Mouse (Mus musculus) natural killer cell, adult 2 months (primary cell): ENCODE results near the gene Cpeb3.
"Not testable (repeated sequence)": the region's sequence is repeated elsewhere in the genome, so short reads cannot be mapped to it uniquely, and the experiment has no call there.

Source experiments
- DNase-seq, 2 experiments: peaks; one replicate each; pipeline ENCODE4 v3.0.0; 2022; ENCODE audit warnings: low spot score in 2 of 2

Gene Cpeb3

GRCm38 (mm10) chr19:37090146-37091061, 118.0 kb downstream of the Cpeb3 start:
- DNase-seq: no peak

GRCm38 (mm10) chr19:37088043-37088748, 120.2 kb downstream of the Cpeb3 start:
- no peak for DNase-seq

DNA sequence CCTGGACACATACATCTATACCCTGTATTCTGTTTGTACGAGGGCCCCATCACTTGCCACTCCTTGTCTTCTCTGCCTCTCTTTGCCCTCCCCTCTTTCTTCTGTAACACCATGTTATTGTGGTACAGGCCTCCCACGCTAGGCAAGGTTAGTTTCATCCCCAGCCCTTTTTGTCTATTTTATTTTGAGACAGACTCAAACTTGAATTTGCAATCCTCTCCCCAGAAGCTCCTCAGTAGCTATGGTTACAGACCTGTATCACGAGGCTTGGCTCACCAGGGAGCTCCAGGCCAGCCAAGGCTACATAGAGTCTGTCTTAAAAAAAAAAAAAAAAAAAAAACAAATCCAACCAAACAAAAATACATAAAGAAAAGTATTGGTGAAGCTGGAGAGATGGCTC, 123.9 kb downstream of the Cpeb3 start:
- DNase-seq: no peak

DNA sequence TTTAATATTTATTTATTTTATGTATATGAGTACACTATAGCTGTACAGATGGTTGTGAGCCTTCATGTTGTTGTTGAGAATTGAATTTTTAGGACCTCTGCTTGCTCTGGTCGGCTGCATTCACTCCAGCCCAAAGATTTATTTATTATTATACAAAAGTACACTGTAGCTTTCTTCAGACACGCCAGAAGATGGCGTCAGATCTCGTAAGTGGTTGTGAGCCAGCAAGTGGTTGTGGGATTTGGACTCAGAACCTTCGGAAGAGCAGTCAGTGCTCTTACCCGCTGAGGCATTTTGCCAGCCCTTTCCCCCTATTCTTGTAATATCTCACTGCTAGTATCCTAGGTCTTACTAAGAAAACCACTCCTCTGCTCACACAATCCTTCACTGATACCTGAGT, 126.9 kb downstream of the Cpeb3 start:
- DNase-seq: no peak

DNA sequence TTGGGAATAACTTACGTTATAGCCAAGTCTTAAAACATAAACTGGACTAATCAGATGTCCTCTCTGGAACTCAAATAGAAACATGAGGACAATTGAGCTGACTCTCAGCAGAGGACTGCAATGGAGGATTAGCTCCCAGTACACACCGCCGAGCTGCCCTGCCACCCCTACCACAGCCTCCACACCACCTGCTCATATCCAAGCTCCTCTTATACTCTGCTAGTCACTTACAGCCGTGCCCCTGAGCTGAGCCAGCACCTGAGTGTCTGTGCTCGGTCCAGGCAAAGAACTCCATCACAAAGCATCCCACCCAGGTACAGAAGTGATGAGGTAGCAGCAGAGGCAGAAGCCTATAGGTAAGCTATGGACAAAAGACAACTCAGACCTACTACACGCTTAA, 129.2 kb downstream of the Cpeb3 start:
- no peak for DNase-seq

- no peak for DNase-seq
Observed at GRCm38 (mm10) chr19:37078571-37078970, 129.8 kb downstream of the Cpeb3 start.

DNA sequence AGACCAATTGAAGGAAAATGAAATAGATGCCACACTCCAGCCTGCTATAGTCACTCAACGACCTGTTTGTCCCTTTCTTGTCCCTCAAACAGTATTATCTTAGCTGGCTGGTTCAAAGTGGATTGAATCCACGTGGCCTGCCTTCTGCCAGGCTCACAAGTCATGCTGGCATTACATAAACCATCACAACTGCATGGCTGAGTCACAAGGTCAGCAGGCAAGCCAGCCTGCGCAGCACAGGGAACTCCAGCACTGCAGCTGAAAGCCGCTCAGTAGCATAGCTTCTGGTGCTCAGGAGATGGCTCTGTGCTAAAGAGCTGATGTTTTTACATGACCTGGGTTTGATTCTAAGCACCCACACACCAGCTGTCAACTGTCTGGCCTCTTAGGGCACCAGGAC, 130.3 kb downstream of the Cpeb3 start:
- no peak for DNase-seq

DNA sequence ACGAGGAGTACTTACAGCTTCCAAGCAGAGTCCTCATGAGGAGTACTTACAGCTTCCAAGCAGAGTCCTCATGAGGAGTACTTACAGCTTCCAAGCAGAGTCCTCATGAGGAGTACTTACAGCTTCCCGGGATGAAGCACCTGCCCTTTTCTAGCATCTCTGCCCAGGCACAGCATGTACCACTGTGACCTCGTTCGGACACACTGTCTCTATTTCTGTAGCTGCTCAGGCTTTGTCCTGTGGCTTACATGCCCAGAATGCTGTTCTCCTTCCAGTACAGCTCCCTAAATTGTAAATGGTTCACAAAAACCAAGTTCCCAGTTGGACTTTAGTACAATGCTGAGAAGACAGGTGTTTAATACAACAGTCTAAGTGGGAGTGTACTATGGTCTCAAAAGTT, 131.1 kb downstream of the Cpeb3 start:
- not testable (repeated sequence) for DNase-seq

- DNase-seq: no peak
Observed at GRCm38 (mm10) chr19:37076646-37077045, 131.8 kb downstream of the Cpeb3 start.

GRCm38 (mm10) chr19:37076116-37076515, 132.3 kb downstream of the Cpeb3 start:
- no peak for DNase-seq

DNA sequence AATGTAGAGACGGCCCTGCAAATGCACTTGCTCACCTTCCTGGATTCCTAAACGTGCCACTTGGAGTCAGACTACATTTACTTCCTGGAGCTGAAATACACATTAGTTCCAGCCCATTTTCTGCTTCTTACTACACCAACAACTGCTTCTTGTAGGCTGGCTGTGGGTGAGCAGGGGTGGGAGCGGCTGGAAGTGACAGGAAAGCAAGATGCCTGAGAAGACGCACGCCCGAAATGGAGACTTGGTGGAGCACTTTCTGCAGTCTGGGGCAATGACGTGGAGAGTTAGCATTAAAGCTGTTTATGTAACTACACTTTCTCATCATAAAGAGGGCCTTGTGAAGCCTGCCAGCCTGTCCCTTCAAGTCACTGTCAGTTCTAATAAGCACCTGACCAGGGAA, 132.7 kb downstream of the Cpeb3 start:
- no peak for DNase-seq

GRCm38 (mm10) chr19:37074726-37075125, 133.7 kb downstream of the Cpeb3 start:
- no peak for DNase-seq

DNA sequence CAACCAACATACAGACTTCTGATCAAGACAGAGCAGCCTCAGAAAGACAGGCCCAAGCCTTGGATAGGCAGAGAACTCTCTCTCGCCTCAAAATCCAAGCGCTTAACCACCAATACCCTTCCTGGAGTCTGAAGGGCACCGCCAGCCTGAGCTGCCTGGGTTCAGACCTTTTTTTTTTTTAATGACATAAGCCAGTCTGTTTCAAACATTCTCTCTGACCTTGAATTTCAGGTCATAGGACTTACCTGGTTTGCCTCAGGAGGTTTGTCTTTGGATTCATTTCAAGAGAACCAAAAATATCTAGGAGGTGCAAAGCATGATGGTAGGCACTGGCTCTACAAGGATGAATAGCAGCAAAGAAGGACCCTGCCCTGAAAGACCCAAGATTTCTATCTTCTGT, 134.1 kb downstream of the Cpeb3 start:
- no peak for DNase-seq

- DNase-seq: no peak
Observed at GRCm38 (mm10) chr19:37072871-37073629, 135.4 kb downstream of the Cpeb3 start.

- no peak for DNase-seq
Observed at GRCm38 (mm10) chr19:37069243-37069642, 139.2 kb downstream of the Cpeb3 start.

- DNase-seq: no peak
Observed at GRCm38 (mm10) chr19:37060078-37060477, 148.3 kb downstream of the Cpeb3 start.

GRCm38 (mm10) chr19:37059623-37060022, 148.8 kb downstream of the Cpeb3 start:
- DNase-seq: no peak

DNA sequence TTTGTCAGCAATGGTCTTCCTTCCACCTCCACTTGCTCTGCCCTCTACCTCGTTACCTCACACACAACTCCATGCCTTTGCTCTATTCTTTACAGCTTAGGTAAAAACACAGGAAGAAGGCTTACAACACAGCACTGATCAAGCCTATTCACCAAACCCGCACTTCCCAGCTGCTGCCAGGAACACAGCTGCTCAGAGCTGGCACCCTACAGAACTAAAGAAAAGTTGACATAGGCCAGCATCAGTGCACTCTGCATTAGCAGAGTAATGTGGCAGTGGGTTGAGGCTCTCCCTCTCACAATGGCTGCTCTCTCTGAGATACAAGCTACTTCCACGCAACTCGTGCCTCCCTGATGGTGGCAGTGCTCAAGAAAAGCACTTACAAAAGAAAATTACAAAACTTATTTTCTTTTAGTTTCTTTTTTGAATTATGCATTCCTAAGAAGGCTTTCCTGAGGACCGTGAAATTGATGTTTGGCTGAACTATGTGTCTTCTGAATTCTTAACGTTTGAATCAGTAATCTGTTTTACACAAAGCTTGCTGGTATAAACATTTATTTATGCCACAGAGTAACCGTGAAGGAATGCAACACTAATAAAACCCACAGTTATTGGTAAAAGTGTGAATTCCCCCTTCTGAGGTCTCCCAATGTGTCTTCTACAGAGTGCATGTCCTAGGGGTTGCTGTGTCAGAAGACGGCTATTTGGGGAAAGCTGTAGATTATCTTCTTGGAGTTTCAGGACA, 151.1 kb downstream of the Cpeb3 start:
- no peak for DNase-seq

- DNase-seq: no peak
Observed at GRCm38 (mm10) chr19:37055976-37056556, 152.3 kb downstream of the Cpeb3 start.

GRCm38 (mm10) chr19:37050643-37051345, 157.6 kb downstream of the Cpeb3 start:
- DNase-seq: peak; percentile 32 to 35

DNA sequence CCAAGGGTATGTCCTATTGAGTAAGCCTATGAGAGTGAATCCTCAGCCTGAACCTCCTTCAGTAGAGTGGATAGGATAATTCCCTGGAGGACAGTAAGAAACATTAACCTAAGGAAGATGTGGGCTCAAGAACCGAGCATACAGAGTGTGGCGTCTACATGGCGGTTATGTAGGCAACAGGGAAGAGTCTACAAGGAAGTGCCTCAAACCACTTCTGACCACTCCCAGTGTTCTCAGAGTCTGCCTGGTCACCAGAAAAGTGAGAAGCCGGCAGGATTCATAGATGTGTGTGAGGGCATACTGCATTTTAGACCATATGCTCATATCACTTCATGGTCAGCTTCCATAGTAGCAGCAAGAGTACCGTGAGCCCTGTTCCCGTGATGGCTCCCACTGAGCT, 159.9 kb downstream of the Cpeb3 start:
- DNase-seq: no peak
